Mouse (Mus musculus) cerebellum, adult 2 months (tissue): Measurements from ENCODE around the gene Erc2. TPM values are rescaled to one million over a fixed set of nuclear protein-coding genes. Genes with fewer than 3 reads are reported as not detected.
A peak's percentile ranks its signal among the peaks of the same experiment; 100 is the strongest.

Experiments used
- DNase-seq, 2 experiments: peaks; one replicate each; pipeline ENCODE4 v3.0.0; 2021
- H3K27ac ChIP-seq: fragments of 200-500 bp; 2 replicates; pipeline ENCODE4 v1.5.1; 2012; ENCODE audit warnings: low read length, control low read depth, inconsistent platforms; ENCODE audit not compliant: insufficient read depth
- H3K27me3 ChIP-seq: fragments of 200-500 bp; 2 replicates; pipeline ENCODE4 v1.6.1; 2012; ENCODE audit warnings: inconsistent platforms, mild to moderate bottlenecking, low read length, moderate library complexity; ENCODE audit not compliant: control insufficient read depth, insufficient read depth
- H3K4me1 ChIP-seq: fragments of 200-500 bp; 2 replicates; pipeline ENCODE4 v1.6.1; 2011; ENCODE audit warnings: low read length; ENCODE audit not compliant: control insufficient read depth, insufficient read depth
- H3K4me3 ChIP-seq: fragments of 200-500 bp; replicated peaks from 2 replicates; pipeline ENCODE3; 2011; ENCODE audit warnings: mild to moderate bottlenecking, low read depth, low read length, control low read depth; ENCODE audit not compliant: insufficient read depth
- CTCF ChIP-seq: fragments of 200-500 bp; IDR thresholded peaks from 2 replicates; pipeline ENCODE4 v1.5.1; 2011; ENCODE audit warnings: low read depth, mild to moderate bottlenecking, control low read depth, low read length, moderate library complexity, borderline replicate concordance; ENCODE audit not compliant: insufficient read depth
- POLR2A ChIP-seq: fragments of 200-500 bp; IDR thresholded peaks from 2 replicates; pipeline ENCODE4 v1.6.1; 2011; ENCODE audit warnings: low read length, control low read depth, borderline replicate concordance; ENCODE audit not compliant: insufficient read depth
- WGBS: fragments of 180-500 bp; shearing (Covaris S2); methylation state at CpG from one replicate; pipeline ENCODE4 v1.1.7; 2018; 5-methylcytosine and 5-hydroxymethylcytosine counted together
- polyA plus RNA-seq: library from polyadenylated mRNA; depleted of rRNA; stranded (reverse); fragments of >200 nt; gene quantifications from 2 replicates; pipeline ENCODE4 v1.2.3, GENCODE M21; 2012

The Erc2 gene
- polyA plus RNA-seq, 1 experiment, result 15.1 TPM

DNA sequence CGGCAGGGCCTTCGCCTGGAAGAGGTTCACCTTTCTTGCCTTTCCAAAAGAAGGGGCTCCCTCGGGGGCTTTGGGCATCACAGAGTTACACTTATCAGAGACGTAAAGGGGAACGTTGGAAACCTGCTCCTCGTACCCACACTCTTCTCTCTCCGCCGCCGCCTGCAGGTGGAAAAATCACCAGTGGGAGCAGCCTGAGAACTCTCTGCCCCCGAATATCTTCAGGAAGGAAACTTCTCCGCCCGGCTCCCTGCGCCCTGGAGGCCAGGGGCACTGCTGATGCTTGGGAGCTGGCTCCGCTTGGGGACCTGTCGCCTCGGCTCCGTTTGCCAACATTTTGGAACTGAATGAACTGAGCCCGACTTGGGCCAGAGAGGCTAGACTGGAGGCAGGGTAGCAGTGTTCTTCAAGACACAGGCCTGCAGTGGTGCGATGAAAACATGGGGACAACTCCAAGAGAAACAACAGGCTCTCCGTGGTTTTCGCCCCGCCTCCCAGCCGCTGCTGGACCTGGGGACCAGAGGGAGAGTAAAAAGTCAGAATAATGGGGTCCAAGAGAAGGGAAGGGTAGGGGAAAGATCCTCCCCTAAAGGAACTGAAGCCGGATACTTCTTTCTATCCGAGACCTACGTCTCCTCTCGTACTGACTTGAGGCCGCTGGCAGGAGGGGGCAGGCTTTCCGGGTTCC is 888.3 kb downstream of the Erc2 start:
- Histone ChIP-seq H3K27ac (no peak overlapping the region), H3K27me3 (peaks cover 5% of the 10 kb centered on the region; the same call in 1 of the 2 replicates), H3K4me1 (peaks cover 3% of the 10 kb centered on the region; the same call in 1 of the 2 replicates), H3K4me3 (no peak overlapping the region)
- peak in 1 of 2 experiments; percentile 7 for DNase-seq
- no peak for TF ChIP-seq POLR2A
- TF ChIP-seq CTCF, result no peak
- 2% methylated on average over 29 of the region's 29 CpGs for WGBS

DNA sequence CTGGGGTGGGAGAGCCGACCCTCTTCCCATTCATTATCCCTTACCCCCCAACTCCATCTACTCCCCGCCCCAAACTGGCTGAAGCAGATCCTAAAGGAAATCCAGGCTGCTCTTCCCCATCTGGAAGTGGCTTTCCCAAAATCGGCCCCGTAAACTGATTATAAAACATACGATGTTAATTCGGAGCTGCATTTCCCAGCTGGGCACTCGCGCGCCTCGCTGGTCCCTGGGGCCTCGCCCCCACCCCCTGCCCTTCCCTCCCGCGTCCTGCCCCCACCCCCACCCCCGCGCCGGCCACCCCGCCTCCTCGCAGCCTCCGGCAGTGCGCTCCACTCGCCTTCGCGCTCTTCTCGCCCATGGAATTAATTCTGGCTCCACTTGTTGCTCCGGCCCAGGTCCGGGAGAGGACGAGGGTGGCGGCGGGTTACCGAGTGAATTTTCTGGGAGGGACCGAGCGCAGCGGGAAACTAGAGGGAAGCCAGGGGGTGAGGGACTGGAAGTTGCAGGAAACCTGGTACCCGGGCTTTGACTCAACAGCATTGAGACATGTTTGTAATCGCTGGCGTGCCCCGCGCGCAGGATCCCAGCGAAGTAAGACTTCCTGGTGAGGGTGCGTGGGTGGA is 888.9 kb downstream of the Erc2 start:
- TF ChIP-seq CTCF (no peak), POLR2A (no peak)
- DNase-seq, result peak in 1 of 2 experiments; percentile 7
- no peak overlapping the region for H3K27ac ChIP-seq
- H3K4me1 ChIP-seq, result peaks cover 3% of the 10 kb centered on the region; the same call in 1 of the 2 replicates
- WGBS, result 1% methylated on average over 41 of the region's 41 CpGs
- peaks cover 5% of the 10 kb centered on the region; the same call in 1 of the 2 replicates for H3K27me3 ChIP-seq
- no peak overlapping the region for H3K4me3 ChIP-seq

DNA sequence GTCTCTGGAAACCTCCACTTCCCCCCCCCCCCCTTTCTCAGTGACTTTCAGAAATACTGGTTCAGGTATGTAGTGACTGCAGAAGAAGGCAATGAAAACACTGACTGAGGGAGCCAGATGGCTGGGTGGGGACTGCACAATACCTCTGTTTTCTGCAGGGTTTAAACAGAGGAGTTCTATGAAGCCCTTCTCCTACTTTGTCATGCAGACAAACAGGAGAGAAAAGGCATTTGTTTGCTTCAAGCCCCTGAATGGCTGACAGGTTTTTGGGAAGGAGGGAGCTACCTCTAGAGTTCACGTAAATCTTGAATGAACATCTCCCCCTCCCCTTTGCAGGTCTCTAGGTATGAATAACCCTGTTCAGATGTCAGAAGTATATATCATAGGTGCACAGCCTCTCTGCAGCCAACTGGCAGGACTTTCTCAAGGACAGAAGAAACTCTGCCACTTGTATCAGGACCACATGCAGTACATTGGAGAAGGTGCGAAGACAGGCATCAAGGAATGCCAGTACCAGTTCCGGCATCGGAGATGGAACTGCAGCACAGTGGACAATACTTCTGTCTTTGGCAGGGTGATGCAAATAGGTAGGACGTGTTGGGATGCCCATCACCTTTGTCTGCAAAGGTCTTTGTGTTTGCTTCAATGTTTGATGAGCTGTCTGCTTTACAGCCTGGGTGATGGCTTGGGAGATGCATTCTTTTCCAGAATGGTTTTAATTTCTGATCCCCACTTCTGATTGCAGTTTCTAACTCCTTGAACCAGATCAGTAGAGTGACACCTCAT is 890.8 kb downstream of the Erc2 start:
- TF ChIP-seq CTCF (no peak), POLR2A (no peak)
- peaks cover 3% of the 10 kb centered on the region; the same call in 1 of the 2 replicates for H3K4me1 ChIP-seq

DNA sequence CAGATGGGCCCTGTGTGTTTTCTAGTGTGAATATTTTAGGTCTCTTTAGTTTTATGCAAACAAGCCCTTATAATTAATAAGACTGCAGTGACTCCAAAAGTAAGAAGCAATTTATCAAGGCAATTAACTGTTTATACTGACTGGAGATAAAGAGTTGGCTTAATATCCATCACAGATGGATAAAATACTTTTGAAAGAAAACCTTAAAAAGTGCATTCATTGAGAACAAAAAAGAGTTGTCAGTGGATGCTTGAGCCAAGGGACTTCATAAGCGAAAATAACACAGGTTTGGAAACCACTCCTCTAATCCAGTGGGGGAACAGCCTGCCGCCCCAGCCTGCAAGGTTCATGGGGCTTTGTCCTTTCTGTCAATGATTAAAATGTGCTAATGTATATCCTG is 891.9 kb downstream of the Erc2 start:
- peaks cover 3% of the 10 kb centered on the region; the same call in 1 of the 2 replicates for H3K4me1 ChIP-seq
- 74% methylated on average over 2 of the region's 2 CpGs for WGBS
- no peak for DNase-seq
- H3K4me3 ChIP-seq, result no peak overlapping the region
- no peak for TF ChIP-seq POLR2A
- TF ChIP-seq CTCF, result no peak
- H3K27me3 ChIP-seq, result peaks cover 3% of the 10 kb centered on the region; the same call in 1 of the 2 replicates
- H3K27ac ChIP-seq, result no peak overlapping the region

More for the DNA sequence above, 890.8 kb downstream of the Erc2 start:
- 95% methylated on average over 5 of the region's 5 CpGs for WGBS
- H3K27me3 ChIP-seq, result peaks cover 3% of the 10 kb centered on the region; the same call in 1 of the 2 replicates
- H3K27ac ChIP-seq, result no peak overlapping the region
- no peak for DNase-seq
- no peak overlapping the region for H3K4me3 ChIP-seq

DNA sequence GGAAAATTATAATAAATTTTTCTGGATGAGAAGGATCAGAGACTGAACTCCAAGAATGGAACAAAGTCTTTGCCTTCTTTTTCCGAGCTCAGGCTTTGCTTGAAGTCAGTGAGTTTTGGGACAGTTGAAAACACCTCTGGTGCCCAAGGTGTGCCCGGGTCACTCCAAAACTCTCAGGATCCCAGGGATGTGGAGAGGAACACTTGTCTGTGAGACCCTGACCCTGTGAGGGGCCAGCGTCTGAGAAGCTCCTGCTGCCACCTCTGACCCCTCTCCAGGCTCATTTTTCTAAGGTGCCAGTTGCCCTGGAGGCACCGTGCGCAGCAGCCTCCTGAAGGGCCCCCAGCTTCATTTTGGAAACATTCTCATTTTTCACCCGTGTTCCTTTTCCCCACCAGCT is 893.1 kb downstream of the Erc2 start:
- 81% methylated on average over 6 of the region's 6 CpGs for WGBS
- H3K27ac ChIP-seq, result no peak overlapping the region
- peaks cover 3% of the 10 kb centered on the region; the same call in 1 of the 2 replicates for H3K4me1 ChIP-seq
- H3K27me3 ChIP-seq, result no peaks in the 10 kb centered on the region; the same call in 1 of the 2 replicates
- TF ChIP-seq CTCF, result no peak
- TF ChIP-seq POLR2A, result no peak
- H3K4me3 ChIP-seq, result no peak overlapping the region
- DNase-seq, result no peak

DNA sequence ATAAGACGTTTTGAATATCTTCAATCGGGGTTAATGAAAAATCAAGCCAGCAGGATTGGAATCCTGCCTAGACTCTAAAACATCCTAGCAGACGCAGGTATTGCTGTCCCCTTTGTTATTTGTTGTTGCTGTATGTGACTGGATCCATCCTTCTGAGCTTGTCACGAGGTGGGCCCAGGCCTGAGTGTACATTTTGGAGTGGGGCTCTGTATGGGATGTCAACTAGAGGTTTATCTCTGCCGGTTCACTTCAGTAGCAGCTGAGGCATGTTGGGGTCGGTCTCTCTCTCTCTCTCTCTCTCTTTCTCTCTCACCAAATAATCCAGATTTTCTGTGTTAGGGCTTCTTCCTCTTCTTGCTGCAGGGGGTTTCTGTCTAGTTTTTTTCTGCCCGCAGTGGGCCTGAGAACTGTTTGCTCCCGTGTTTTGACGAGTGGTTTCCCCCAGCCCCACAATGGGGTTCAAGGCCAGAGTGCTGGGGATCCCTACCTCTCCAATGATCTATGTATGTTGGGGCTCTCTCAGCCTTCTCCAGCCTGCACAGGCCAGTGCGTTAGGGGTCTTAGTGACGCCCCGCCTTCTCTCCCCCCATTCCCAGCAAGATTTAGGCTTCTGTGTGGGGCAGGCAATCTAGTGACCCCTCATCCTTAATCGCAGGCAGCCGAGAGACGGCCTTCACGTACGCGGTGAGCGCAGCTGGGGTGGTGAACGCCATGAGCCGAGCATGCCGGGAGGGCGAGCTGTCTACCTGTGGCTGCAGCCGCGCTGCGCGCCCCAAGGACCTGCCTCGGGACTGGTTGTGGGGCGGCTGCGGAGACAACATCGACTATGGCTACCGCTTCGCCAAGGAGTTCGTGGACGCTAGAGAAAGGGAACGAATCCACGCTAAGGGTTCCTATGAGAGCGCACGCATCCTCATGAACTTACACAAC is 895.7 kb downstream of the Erc2 start:
- H3K27me3 ChIP-seq, result no peaks in the 10 kb centered on the region
- no peak overlapping the region for H3K4me3 ChIP-seq
- no peak overlapping the region for H3K27ac ChIP-seq
- H3K4me1 ChIP-seq, result no peaks in the 10 kb centered on the region
- WGBS, result 79% methylated on average over 39 of the region's 39 CpGs
- no peak for DNase-seq
- TF ChIP-seq POLR2A (no peak), CTCF (no peak)

DNA sequence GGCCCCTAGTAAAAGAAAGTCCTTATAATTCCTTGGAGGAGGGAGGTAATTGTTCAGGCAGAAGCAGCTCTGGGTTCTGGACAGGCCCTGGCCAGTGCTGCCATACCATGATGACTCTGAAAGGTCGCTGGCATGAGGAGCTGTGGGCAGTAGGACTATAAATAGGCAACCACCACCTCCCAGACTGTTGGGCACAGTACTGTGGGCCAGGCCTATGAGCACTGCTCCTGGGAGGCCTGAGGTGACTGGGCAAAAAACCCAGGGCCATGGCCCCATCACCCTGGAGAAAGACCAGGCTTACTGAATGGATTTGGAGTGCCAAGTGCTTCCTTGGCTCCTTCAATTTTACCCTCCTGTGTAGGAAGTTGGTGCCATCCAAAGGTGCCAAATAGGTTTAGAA is 898.9 kb downstream of the Erc2 start:
- Histone ChIP-seq H3K4me3 (no peak overlapping the region), H3K4me1 (no peaks in the 10 kb centered on the region), H3K27ac (no peak overlapping the region), H3K27me3 (no peaks in the 10 kb centered on the region)
- no peak for DNase-seq
- TF ChIP-seq POLR2A, result no peak
- no peak for TF ChIP-seq CTCF
- WGBS, result 56% methylated on average over 1 of the region's 1 CpGs
